Mouse (Mus musculus) fat pad, adult 2 months (tissue): Measurements from ENCODE around the gene Cnp.
"Not testable (repeated sequence)": the region's sequence is repeated elsewhere in the genome, so short reads cannot be mapped to it uniquely, and the experiment has no call there.

Source experiments
- DNase-seq: peaks from one replicate; pipeline ENCODE4 v3.0.0-alpha.2; 2011; ENCODE audit warnings: low read depth, low spot score; ENCODE audit errors: extremely low read depth

Gene Cnp

DNA sequence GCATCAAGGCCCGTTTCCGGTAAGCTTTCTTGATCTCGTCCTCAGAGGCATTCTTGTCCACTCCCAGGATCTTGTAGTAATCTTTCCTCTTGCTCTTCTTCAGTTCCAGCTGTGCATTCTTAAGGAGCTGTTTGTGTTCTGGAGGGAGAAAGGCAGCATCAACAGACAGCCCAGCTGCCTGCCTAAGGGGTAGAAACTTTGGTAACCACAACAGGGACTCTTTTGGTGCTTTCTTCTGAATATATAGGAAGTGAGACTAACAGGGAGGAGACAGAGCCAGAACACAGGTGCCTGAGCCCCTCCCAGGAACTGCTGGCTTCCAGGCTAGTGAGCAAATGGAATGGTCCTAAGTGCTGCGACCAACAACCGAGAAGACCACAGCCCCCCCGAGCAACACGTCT, 9.9 kb downstream of the Cnp start:
- DNase-seq, result no peak

GRCm38 (mm10) chr11:100585148-100585547, 10.4 kb downstream of the Cnp start:
- no peak for DNase-seq

DNA sequence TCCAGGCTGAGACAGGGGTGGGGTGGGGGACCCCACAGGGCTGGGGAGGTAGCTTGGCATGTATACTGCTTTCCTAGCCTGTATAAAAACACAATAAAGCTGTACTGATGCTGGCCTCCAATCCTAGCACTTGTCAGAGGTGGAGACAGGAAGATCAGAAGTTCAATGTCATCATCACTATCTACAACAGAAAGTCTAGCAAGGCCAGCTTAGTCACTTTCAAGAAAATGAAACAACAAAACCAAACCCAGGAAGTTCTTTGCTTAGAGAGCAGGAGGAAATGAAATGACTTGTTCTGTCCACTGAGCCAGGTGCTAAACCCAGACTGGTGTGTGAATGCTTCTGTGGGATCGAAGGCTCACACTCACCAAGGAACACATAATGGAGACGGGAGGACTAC, 13.8 kb downstream of the Cnp start:
- no peak for DNase-seq

GRCm38 (mm10) chr11:100592346-100593046, 17.8 kb downstream of the Cnp start:
- no peak for DNase-seq

GRCm38 (mm10) chr11:100594608-100595007, 19.9 kb downstream of the Cnp start:
- no peak for DNase-seq

- DNase-seq, result no peak
These were observed 20.8 kb downstream of the Cnp start for GRCm38 (mm10) chr11:100595533-100595932.

DNA sequence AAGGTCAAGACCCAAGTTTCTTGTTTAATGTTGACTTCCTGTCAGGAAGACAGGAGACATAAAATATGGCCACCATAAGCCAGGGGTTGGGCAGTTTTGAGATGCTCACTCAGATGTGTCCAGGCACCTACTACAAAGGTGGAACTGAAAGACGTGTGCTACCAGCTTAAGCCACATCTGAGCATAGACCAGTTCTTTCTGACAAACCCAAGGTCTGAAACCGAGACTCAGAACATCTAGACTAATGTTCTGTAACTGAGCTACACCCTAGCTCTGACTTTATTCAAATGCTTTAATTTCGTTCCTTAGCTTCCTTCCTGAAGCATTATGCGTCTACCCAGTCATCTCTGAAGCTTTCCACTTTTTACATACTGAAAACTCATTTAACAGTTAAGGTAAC, 23.4 kb downstream of the Cnp start:
- DNase-seq, result no peak

- DNase-seq, result no peak
These were observed 26.7 kb downstream of the Cnp start for GRCm38 (mm10) chr11:100601372-100601771.

GRCm38 (mm10) chr11:100603155-100603554, 28.5 kb downstream of the Cnp start:
- no peak for DNase-seq

GRCm38 (mm10) chr11:100603813-100604212, 29.1 kb downstream of the Cnp start:
- DNase-seq, result no peak

DNA sequence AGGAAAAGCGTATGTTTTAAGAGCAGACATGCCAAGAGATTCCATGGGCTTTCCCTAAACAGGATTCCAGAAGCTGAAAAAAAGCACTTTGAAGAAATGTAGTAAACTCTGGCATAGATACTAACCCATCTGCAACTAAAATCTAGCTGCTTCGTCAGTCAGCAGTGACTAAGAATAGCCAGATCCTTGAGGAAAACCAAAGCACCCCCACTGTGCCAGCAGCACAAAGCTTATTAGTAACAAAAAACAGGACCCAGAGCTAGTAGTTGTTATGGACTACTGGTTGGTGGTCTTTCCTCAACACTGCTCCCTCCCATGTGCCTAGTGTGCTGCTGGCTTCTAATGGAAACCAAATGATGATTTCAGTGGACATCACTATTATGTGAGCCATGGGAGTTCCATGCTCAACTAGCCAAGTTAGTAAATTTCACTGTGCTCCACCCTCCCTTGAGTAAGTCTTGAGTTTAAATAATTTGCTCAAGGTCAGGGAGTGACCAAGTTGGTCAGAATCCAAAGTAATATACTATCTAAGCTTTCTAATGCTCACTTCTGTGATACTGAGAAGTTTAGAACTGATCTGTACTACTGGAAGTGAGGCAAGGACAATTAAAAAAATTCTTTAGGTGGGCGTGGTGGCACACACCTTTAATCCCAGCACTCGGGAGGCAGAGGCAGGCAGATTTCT, 29.8 kb downstream of the Cnp start:
- no peak for DNase-seq

GRCm38 (mm10) chr11:100605451-100605850, 30.7 kb downstream of the Cnp start:
- no peak for DNase-seq

DNA sequence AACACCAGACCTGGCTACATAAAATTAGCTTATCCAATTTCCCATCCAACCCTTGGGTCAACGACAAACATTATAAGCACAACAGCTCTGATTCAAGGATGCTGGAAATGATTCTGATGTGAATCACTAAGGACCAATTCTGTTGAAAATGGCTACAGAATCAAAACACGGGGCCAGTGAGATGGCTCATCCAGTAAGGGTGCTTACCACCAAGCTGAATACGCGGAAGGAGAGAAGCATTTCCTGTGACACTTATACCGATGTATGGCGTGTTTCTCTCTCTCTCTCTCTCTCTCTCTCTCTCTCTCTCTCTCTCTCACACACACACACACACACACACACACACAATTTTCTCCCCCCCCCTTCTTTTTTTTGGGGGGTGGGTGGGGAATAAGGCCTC, 32.4 kb downstream of the Cnp start:
- no peak for DNase-seq

GRCm38 (mm10) chr11:100608796-100609195, 34.1 kb downstream of the Cnp start:
- no peak for DNase-seq

- DNase-seq, result no peak
These were observed 34.8 kb downstream of the Cnp start for GRCm38 (mm10) chr11:100609355-100609996.

DNA sequence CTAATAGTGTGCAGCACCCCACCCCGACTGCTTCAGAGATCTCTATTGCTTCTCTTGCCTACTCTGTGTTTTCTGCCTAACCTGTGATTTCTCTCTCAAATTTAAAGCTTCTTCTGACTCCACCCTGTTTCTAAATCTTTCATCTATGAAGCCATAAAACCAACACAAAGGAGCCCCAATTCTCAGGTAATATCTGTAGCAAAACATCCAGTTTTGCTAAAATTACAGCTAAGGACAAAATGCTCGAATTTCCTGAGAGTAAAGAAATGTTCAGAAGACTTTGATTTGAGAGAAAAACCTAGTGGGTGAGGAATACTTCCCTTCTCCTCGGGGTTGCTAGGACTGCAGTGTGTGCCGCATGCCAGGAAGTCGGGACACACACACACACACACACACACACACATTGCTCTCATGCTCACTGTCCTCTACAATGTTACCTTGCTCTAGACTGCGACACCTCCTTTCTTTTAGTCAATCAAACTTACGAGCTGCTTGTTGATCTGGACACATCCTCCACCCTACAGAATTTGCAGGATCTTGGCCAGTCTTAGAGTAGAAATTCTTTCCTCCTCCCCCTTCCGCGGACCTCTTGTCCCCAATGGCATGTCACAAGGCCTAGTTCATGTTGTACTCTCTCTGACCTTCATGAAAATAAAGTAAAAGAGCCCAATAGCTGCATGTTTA, 35.4 kb downstream of the Cnp start:
- DNase-seq, result no peak

- no peak for DNase-seq
These were observed 36.9 kb downstream of the Cnp start for GRCm38 (mm10) chr11:100611627-100612026.

- DNase-seq, result no peak
These were observed 38.5 kb downstream of the Cnp start for GRCm38 (mm10) chr11:100613241-100613640.

GRCm38 (mm10) chr11:100616332-100616731, 41.6 kb downstream of the Cnp start:
- DNase-seq, result no peak

DNA sequence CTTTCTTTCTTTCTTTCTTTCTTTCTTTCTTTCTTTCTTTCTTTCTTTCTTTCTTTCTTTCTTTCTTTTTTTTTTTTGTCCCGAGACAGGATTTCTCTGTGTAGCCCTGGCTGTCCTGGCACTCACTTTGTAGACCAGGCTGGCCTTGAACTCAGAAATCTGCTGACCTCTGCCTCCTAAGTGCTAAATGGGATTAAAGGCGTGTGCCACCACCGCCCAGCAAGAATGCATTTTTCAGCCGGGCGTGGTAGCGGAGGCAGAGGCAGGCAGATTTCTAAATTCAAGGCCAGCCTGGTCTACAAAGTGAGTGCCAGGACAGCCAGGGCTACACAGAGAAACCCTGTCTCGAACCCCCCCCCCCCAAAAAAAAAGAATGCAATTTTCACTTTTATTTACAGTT, 42.1 kb downstream of the Cnp start:
- DNase-seq, result not testable (repeated sequence)

DNA sequence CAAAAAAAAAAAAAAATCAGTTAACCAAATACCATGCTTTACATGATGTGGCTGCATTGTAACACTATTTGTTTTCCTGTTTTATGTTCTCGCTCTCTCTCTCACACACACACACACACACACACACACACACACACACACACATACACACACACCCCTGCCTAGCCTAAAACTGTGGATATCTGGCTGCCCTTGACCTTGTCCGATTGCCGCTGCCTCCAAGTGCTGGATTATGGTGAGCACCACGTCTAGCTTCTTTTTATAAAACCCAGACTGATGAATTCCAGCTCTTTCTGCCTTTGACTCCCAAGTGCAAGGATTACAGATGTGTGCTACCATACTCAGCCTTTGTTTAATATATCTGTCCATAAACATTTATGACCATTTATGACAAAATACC, 42.8 kb downstream of the Cnp start:
- DNase-seq, result no peak
